Mouse (Mus musculus) C2C12 (cell line): Measurements from ENCODE around the gene Prss56.

Source experiments
- CEBPB ChIP-seq: IDR thresholded peaks from one replicate; pipeline ENCODE4 v1.6.1; 2011; ENCODE audit warnings: low read depth, mild to moderate bottlenecking, control low read depth, moderate library complexity
- CTCF ChIP-seq: IDR thresholded peaks from one replicate; pipeline ENCODE4 v1.5.1; 2011; ENCODE audit not compliant: control insufficient read depth, insufficient read depth, insufficient read length
- MAX ChIP-seq: IDR thresholded peaks from one replicate; pipeline ENCODE4 v1.6.1; 2011; ENCODE audit warnings: mild to moderate bottlenecking, control low read depth
- MYOD1 ChIP-seq: IDR thresholded peaks from one replicate; pipeline ENCODE4 v1.6.1; 2011; ENCODE audit warnings: low read depth; ENCODE audit not compliant: control insufficient read depth, insufficient read length
- MYOG ChIP-seq: IDR thresholded peaks from one replicate; pipeline ENCODE4 v1.6.1; 2011; ENCODE audit not compliant: control insufficient read depth, insufficient read length; ENCODE audit errors: extremely low read depth

DNA sequence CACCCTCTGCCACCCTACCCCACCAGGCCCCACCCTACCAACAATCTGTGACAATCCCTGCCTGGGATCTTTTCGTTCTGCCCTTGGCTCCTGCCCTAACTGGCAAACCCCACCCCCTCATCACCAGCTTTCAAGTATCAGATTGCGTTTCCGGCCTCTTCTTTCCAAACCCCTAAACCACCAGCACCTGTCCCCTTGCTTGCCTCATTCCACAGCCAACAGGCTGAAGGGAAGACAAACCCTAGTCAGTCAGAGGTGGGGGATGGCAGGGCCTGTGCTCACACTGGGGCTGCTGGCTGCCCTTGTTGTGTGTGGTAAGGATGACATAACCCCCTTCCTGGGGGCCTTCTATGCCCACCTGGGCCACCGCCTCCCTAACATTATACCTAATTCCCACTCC is 7.3 kb downstream of the Prss56 start, which contains the start of gene Chrnd:
- TF ChIP-seq CTCF (no peak), MAX (no peak), CEBPB (peak; percentile 60), MYOD1 (peak; percentile 94), MYOG (no peak)
